Mouse (Mus musculus) T-helper 2 cell (primary cell): Measurements from ENCODE around the gene Trim61.

Experiments
- in situ Hi-C: fragments of 300-600 bp; cut with MboI, MseI; formaldehyde crosslinking; loops from one replicate; pipeline ENCODE4 v1.15.1; 2025; ENCODE audit warnings: high pct_unique_total_duplicates

Trim61 gene

GRCm38 (mm10) chr8:64987731-64988130 is 30.6 kb downstream of the Trim61 start, which contains the start of gene Trim75:
Trim75 (minus strand) TSS chr8:64987831.
- in situ Hi-C loops, result no loop called here

GRCm38 (mm10) chr8:64983150-64983897 is 35.0 kb downstream of the Trim61 start:
- in situ Hi-C loops, result no loop called here
